Mouse (Mus musculus): ENCODE results near the gene Setd3. TPM values are rescaled to one million over a fixed set of nuclear protein-coding genes. Genes with fewer than 3 reads are reported as not detected.

The Setd3 gene
- polyA plus RNA-seq (2012): 12.3 and 16.3 TPM in 2 replicates

DNA sequence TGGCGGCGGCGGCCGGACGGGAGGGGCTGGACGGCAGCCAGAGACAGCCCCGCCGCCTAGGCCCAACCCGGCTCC is at the start of gene Setd3:
Setd3 (minus strand) TSS at position 69 of the 75 bp plus-strand sequence.
- TF ChIP-seq GATA1 (IDR thresholded peaks at IDR 0.05; ENCODE audit: low read length): no peak

DNA sequence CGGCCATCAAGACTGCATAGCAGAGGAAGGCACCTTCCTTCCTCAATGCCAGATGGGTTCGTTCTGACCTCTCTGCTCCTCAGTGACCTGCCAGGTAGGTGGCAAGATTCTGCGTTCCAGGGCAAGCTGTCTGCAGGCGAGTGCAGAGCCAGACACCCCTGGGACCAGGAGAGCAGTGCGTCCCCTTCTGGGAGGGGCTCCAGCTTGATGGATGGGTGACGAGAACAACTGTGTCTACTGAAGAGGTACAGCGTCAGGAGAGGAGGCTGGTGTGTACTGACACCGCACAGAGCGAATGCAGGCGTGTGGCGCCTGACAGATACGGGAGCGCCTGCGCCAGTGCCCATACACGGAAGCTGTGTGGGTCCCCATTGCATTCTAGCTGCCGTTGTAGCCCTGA is 48.4 kb upstream of the Setd3 start:
- no peak for TF ChIP-seq GATA1 (IDR thresholded peaks at IDR 0.05; ENCODE audit: low read length)

DNA sequence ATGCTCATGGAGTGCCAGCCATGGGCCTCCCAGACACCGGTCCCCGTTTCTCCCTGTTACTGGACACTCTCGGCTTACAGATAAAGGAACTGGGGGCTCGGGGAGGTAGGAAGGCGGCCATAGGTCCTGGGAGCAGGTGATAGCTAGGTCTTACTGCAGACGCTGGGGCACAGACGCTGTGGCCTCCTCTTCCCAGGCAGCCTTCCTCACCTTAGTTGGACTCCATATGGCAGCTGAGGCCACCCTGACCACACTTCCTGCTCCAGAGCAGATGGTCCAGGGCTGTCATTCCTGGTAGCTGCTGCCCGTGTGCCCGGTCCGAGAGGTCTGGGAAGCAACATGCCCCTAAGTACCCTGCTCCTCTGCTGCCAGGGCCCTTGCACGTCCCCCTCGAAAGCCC is 47.8 kb upstream of the Setd3 start:
- TF ChIP-seq GATA1 (IDR thresholded peaks at IDR 0.05; ENCODE audit: low read length): no peak

DNA sequence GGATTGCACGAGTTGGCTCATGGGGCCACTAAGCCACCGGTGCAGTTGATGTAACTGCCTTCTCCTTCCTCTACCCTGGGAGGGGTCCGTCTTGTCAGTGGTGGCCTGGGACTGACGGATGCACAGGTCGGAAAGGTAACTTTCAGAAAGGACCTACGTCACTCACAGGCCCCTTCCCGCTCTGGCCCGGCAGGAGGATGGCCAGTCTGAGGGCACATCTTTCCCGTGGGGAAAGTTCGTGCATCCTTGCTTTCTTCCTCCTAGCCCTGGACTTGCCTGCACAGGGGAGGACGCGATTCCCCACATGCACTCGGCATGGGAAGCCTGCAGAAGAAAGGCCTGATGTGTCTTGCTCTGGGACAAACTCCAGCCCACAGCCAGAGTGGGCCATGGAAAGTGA is 47.1 kb upstream of the Setd3 start:
- no peak for TF ChIP-seq GATA1 (IDR thresholded peaks at IDR 0.05; ENCODE audit: low read length)

DNA sequence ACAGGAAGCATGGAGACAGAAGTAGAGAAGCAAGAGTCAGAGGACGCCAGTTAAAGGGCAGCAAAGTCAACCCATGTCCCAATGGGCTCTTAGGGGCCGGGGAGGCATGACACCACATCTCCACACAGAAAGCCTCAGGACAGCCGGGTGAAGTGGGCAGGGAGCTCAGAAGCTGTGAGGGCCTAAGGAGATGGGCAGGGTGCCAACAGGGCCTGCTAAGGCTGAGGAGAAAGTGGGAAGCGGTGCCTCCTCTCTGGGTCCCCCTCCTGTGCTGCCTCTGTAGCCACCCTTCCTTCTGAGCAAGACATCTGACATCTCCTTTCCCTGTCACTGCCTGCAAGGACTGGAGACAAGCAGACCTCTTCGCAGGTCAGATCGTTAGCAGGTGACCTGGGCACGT is 46.7 kb upstream of the Setd3 start:
- TF ChIP-seq GATA1 (IDR thresholded peaks at IDR 0.05; ENCODE audit: low read length): no peak

DNA sequence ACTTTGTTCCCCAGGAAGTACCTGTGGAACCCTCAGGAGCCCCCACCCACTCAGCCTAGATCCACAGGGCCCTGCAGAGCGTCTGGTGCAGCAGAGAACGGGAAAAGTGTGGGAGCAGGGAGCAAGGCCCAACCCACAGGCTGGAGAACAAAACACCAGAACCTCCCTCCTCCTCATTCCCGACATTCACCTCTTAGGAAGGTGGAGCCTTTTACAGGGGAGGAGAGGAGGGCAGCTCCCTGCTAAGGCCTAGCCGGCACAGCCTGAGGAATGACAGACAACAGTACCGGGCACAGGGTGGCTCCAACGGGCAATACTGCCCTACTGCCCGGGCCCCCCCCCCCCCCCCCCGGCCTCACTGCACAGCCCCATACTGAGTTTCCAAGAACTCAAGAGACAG is 44.2 kb upstream of the Setd3 start:
- TF ChIP-seq GATA1 (IDR thresholded peaks at IDR 0.05; ENCODE audit: low read length): no peak

DNA sequence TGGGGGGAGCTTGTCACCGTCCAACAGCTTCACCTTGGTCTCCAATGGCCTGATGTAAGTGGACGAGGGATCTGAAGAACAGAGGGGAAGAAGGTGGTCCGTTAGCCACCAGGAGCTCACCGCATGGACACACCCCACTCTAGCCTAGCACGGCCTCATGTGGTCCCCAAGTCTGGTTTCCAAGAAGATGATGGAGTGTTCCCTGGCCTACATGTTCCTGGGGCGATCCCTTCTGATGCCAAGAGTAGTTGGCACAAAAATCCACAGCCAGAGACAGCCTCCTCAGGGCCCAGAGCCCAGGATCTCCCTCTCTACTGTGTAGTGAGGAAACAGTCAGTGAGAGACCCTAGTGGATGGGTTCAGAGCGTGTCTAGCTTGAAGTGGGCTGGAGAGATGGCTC is 42.6 kb upstream of the Setd3 start:
- no peak for TF ChIP-seq GATA1 (IDR thresholded peaks at IDR 0.05; ENCODE audit: low read length)

DNA sequence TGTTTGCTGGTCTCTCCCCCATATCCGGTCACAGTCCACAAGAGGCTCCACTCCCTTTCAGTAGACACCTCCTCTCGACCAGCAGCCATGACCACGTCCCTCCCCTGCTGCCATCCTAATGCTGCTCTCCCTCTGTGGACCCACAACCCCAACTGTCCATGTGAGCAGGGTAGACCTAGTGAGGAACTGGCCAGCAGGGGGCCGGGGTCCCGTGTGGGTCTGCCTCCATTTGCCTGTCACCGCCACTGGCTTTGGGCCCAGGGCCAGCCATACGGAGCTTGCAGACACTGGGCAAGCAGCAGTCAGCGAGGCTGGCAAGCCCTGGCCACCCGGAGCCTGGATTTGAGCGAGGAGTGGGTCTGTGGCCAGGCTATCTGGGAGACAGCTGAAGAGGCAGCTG is 42.1 kb upstream of the Setd3 start:
- TF ChIP-seq GATA1 (IDR thresholded peaks at IDR 0.05; ENCODE audit: low read length): no peak

DNA sequence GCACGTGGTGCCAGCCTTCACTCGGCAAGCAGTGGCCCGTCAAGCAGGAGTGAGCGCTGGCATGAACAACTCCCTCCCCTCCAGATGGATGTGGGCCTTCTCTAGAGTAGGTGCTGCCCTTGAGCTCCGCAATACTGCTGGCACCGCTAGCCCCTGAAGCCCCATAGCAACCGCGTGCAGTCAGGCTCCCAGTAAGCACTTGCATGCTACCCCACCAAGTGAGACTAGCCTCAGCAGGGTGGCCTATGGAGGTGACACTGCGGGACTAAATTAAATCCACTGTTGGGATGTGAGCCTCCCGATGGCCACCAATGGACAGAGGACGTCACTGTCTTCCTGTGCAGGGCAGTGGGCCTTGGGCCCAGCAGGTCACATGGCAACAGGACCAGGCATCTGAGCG is 41.5 kb upstream of the Setd3 start:
- TF ChIP-seq GATA1 (IDR thresholded peaks at IDR 0.05; ENCODE audit: low read length): no peak

DNA sequence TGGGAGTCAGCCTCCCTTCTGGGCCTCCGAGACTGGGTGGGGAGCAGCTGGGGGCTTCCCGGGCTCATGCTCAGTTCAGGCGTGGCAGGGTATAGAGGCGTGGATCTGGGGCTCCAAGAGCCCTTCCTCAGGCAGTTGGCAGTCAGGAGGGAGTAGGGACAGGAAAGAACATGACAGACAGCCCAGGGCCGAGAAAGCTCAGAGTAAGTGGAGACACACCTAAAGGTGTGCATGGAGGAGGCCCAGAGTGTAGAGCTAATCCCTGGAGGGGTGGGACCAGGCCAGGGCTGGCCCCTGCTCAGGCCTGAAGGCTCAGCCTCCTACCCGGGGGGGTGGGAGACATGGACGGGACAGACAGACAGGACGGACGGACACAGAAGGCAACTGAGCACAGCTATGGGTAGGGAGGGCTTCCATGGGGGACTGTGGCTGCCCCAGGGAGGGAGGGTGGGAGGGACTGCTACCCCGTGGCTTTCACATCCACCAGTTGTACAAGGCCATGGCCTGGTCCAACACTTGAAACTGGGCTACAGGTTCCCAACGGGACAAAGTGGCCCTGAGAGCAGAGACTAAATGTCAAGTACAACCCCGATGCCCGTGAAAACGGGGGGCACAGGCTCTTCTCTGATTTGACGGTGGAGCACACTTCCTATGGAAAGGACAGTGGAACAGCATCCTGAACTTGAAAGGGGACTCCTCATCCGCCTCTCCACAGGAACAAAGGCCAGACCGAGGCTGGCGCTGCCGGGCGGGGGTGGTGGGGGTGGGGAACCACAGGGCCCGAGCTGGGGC is 40.9 kb upstream of the Setd3 start:
- no peak for TF ChIP-seq GATA1 (IDR thresholded peaks at IDR 0.05; ENCODE audit: low read length)

DNA sequence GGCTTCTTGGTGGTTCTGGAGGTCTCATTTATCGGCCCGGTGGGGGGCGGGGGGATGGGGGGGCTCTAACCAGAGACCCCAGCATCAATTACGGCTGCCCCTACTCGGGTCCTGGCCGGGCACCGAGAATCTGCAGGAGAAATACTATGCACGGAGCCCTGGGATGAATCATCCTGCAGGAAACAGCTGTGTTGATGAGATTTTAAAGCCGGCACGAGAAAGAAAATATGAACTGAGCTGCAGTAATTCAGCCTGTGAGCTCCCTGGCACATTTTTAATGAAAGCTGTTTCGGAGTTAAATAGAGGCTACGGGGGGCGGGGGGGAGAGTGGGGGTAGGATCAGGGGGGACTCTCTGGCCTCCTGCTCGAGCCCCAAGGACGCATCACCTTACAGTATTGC is 40.0 kb upstream of the Setd3 start:
- no peak for TF ChIP-seq GATA1 (IDR thresholded peaks at IDR 0.05; ENCODE audit: low read length)

DNA sequence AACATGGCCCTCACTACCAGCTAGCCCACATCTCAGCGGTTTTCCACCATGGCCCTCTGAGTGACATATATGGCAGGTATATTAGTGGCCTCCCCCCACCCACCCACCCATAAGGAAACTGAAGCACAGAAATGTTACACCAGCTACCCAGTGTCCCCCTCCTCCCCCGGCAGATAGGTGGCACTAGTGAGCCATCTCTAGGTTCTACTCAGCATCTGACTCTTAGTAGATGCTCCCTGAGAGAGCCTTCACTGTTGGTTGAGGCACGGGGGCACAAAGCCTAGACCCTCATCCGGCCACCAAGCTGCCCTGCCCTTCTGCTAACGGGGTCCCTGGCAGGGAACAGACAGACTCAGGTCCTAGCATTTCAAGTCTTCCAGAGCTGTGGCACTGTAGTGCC is 38.5 kb upstream of the Setd3 start:
- TF ChIP-seq GATA1 (IDR thresholded peaks at IDR 0.05; ENCODE audit: low read length): no peak

DNA sequence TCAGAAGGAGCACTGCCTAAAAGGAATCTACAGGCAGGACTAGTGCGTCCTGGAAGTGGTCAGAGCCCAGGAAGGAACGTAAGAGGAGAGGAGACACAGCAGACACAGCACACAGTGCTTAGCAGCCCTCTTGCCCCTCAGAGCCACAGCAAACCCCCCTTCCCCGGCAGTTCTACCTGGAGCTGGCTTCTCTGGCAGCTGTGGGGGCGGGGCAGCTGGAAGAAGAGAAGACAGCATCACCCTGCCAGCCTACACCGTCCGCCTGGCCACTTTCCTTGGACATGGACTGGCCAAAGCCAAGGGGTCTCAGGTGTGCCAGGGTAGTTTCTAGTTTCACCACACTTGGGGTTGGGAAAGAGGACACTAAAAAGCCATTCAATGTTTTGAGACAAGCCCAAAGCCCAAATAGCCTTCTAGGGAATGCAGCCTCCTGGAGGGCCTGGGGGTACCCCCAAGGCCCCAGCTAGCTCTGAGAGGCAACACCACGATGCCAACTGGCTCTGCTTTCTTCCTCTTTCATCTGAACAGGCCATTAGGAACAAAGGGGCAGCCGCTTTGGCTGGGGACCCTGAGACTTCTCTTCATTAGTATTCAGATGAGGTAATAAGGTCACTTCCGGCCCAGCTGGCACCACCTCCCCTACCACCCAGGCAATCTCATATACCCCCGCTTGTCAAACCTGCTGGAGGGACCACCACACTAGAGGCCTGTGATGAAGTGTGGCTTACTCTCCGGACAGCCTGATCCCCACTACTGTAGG is 37.7 kb upstream of the Setd3 start:
- no peak for TF ChIP-seq GATA1 (IDR thresholded peaks at IDR 0.05; ENCODE audit: low read length)

DNA sequence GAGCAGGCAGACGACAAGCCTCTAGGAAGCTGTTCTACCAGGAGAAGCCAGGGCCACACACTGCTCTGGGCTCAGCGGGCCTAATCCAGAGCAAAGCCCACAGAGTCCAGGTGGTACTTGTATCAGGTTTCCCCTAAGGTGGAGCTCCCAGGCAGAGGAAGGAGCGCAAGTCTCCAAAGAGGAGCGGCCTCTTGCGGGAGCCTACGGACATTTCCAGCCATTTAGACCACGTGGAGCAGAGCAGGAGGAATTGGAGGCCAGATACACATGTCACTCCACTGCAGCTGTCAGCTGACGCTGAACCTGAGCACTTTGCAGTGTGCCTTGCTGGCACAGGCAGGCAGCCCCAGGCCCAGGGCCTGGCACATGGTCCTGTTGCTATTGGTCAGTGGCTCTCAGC is 36.0 kb upstream of the Setd3 start:
- TF ChIP-seq GATA1 (IDR thresholded peaks at IDR 0.05; ENCODE audit: low read length): no peak

DNA sequence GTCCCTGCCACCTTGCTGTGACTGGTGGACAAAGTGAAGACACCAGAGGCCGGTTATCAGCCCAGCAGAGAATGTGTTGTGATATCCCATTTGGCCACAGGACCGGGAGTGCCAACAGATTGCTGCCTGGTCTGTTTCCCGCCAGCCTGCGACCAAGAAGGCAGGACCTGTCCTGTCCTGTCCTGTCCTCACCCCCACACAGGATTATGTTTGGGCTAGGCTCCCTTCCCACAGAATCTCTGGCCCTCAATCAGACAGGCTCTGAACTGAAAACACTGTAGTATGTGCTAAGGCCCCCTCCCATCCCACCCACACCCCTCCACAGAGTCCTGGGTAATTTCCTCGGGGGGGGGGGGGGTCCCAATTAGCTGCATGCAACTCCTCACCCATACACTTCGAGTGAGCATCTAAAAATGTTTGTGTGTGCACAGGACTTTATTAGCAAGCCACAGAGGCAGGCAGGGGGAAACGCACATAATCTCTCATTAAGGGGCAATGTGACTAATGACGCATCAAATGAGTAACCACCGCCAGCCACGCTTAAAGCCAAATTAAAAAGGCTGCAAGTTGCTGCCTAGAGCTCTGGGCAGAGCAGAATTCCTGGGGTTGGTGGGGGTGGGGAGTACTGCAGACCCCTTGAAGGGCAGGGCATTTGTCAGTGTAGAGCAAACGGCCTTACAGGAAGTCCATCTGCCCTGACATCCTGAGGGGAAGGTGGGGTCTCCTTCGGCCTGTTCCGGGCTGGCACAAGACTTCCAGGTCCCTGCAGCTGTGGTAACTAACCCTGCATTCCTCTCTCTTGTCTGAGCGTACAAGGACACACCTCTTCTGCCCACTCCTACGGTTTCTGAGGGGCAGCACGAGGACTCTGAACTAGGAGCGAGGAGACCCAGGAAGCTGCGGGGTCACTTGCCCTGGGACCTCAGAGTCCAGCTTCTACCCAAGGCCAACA is 34.3 kb upstream of the Setd3 start:
- no peak for TF ChIP-seq GATA1 (IDR thresholded peaks at IDR 0.05; ENCODE audit: low read length)

DNA sequence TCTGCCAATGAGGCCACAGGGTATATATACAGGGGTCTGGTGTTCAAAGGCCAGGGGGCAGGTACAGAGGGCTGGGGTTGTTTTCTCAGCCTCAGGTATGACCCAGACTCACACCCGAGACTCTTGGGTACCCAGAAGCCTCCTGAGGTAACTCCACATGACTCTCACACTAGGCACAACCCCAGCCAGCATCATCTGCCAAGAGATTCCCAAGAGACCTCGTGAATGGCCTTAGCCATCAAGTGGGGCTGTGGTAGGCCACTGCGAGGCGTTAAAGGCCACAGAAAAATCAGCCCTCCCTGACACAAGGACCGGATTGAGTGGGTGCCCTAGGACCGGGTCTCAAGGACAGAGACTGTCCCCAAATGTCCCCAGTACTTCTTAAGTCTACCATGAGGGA is 33.4 kb upstream of the Setd3 start:
- no peak for TF ChIP-seq GATA1 (IDR thresholded peaks at IDR 0.05; ENCODE audit: low read length)

Data from G1E-ER4 (cell line).